Mouse (Mus musculus) adipose tissue, adult 10 weeks (tissue): ENCODE measurements around the gene Erich6. TPM values are rescaled to one million over a fixed set of nuclear protein-coding genes. Genes with fewer than 3 reads are reported as not detected.

Source experiments
- polyA plus RNA-seq: library from polyadenylated mRNA; stranded (reverse); fragments of 350-450 nt; fragmentation: Illumina TruSeq; extraction: RNeasy Lipid Tissue Mini Kit (QIAGEN cat#74804); gene quantifications from one replicate; pipeline ENCODE4 v1.2.3, GENCODE M21; 2014; ENCODE audit warnings: low read depth, low replicate concordance

Erich6 gene
- 1.8 TPM for polyA plus RNA-seq

DNA sequence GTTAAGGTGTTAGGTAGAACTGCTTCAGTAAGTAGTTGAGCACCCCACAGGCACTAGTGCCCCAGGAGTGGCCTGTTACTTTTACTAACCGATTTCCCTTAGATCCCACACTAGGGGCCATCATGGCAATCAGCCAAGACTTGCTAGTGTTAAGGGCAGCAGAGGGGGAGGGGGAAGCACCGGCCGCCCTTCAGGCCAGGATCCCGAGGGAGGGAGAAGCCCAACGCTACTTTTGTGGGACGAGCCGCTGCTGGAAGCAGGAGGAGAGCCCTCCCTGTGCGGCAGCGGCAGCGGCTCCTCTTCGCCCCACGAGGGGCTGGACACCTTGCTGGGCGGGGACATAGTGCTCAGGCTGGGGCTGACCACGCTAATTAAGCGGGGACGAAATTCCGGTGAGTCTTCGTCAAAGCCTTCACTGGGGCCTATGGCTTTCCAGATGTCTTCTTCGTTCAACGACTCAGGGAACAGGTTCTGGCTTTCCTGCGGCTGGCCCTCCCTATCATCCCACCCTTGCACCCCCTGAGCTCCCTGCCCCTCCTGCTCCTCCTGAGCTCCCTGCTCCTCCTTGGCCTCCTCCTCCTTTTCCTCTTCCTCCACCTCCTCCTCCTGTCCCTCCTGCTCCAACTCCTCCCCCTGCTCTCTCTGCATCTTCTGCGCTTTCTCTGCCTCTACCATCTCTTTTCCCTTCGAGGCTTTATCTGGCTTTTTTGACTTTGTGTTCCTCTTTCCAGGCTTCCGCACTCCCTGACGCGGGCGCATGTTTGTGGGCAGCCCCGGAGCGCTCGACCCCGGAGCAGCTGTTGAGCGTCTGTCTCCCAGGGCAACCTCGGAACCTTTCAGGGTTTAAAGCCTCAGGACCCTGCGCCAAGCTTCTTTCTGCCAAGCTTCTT, at the start of gene Erich6:
Gene Erich6, minus strand, starts transcription at position 802 of the 890 bp plus-strand sequence.

DNA sequence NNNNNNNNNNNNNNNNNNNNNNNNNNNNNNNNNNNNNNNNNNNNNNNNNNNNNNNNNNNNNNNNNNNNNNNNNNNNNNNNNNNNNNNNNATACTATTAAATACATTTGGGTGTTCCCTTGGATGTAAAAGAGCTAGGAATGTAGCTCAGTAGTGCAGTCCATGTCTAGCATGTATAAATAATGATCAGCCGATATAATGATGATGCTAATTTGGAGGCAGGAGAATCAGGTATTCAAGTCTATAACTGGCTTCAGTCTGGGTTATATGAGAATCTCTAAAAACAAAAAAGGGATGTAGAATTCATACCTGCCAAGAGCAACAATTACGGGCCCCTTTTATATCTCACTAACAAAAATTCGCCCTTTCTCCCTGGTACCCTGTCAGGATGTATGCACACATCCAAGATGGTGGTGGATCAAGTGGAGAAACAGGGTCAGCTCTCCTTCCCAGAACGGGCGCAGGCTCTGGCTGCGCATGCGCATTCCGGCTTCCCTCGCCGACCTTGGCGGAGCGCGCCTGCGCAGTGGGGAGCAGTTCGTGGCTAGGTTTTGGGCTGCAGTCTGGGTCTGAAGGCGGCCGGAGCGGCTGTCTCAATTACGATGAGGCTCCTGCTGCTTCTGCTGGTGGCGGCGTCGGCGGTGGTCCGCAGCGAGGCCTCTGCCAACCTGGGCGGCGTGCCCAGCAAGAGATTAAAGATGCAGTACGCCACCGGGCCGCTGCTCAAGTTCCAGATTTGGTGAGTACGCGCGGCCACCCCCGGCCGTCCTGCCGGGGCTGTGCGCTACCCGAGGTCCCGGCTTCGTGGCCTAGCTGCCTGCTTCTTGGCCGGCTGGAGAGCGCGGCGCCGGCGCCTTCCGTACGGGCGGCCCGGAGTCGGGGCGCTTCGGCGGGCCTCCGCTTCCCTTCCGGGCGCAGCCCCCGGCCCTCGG, 60.6 kb downstream of the Erich6 start, which contains the start of gene Selenot:
Gene Selenot, plus strand, starts transcription at position 500 of the 930 bp plus-strand sequence.

Other genes with a start within 250 kb of the Erich6 start
- 11.8 TPM for gene Tsc22d2, start 222.5 kb downstream of the Erich6 start, polyA plus RNA-seq
- 34.7 TPM for gene Eif2a, start 111.4 kb downstream of the Erich6 start, polyA plus RNA-seq
- gene Serp1, start 111.3 kb downstream of the Erich6 start, polyA plus RNA-seq, result 117 TPM
- gene Selenot, start 60.6 kb downstream of the Erich6 start, polyA plus RNA-seq, result 101 TPM
- gene Siah2, start 55.2 kb upstream of the Erich6 start, polyA plus RNA-seq, result 7.6 TPM
- gene Mindy4b-ps, start 185.1 kb upstream of the Erich6 start, polyA plus RNA-seq, result not detected
- 0.09 TPM for gene Clrn1, start 248.1 kb upstream of the Erich6 start, polyA plus RNA-seq